Mouse (Mus musculus) mesoderm, embryonic 11.5 days (tissue): ENCODE measurements around the gene Ago1.

Source experiments
- DNase-seq: peaks from one replicate; pipeline ENCODE4 v3.0.0-alpha.2; 2012; ENCODE audit warnings: low read depth, low spot score

Ago1 gene

GRCm38 (mm10) chr4:126473031-126473430 lies 4.6 kb upstream of the Ago1 start:
- DNase-seq = peak; percentile 27

- DNase-seq = no peak
Observed at GRCm38 (mm10) chr4:126469334-126469733, 951 bp upstream of the Ago1 start.

GRCm38 (mm10) chr4:126468925-126469324 lies 542 bp upstream of the Ago1 start:
- no peak for DNase-seq

- peak; percentile 93 for DNase-seq
Observed at GRCm38 (mm10) chr4:126467721-126468284, 580 bp downstream of the Ago1 start.

GRCm38 (mm10) chr4:126466251-126466750 lies 2.1 kb downstream of the Ago1 start:
- no peak for DNase-seq

- peak; percentile 92 for DNase-seq
Observed at GRCm38 (mm10) chr4:126465843-126466242, 2.5 kb downstream of the Ago1 start.

GRCm38 (mm10) chr4:126464892-126465235 lies 3.5 kb downstream of the Ago1 start:
- DNase-seq = peak; percentile 56

- DNase-seq = peak; percentile 50
Observed at GRCm38 (mm10) chr4:126464189-126464891, 4.0 kb downstream of the Ago1 start.

- DNase-seq = no peak
Observed at GRCm38 (mm10) chr4:126455441-126455840, 12.9 kb downstream of the Ago1 start.

GRCm38 (mm10) chr4:126454547-126455254 lies 13.7 kb downstream of the Ago1 start:
- DNase-seq = no peak

GRCm38 (mm10) chr4:126450268-126450667 lies 18.1 kb downstream of the Ago1 start:
- DNase-seq = no peak

- no peak for DNase-seq
Observed at GRCm38 (mm10) chr4:126447126-126447525, 21.3 kb downstream of the Ago1 start.

- no peak for DNase-seq
Observed at GRCm38 (mm10) chr4:126444528-126444927, 23.9 kb downstream of the Ago1 start.

GRCm38 (mm10) chr4:126438261-126438660 lies 30.1 kb downstream of the Ago1 start:
- no peak for DNase-seq

GRCm38 (mm10) chr4:126436268-126436667 lies 32.1 kb downstream of the Ago1 start:
- no peak for DNase-seq

GRCm38 (mm10) chr4:126434094-126434493 lies 34.3 kb downstream of the Ago1 start:
- DNase-seq = no peak

- no peak for DNase-seq
Observed at GRCm38 (mm10) chr4:126433175-126433574, 35.2 kb downstream of the Ago1 start.

- DNase-seq = no peak
Observed at GRCm38 (mm10) chr4:126431746-126432145, 36.6 kb downstream of the Ago1 start.

- peak; percentile 93 for DNase-seq
Observed at GRCm38 (mm10) chr4:126429347-126430079, 38.9 kb downstream of the Ago1 start, which contains the start of gene Ago3. TSS of gene Ago3 (minus strand) at chr4:126429556.

- no peak for DNase-seq
Observed at GRCm38 (mm10) chr4:126428682-126429346, 39.6 kb downstream of the Ago1 start.

- no peak for DNase-seq
Observed at GRCm38 (mm10) chr4:126423866-126424265, 44.5 kb downstream of the Ago1 start.
